Mouse (Mus musculus) megakaryocyte-erythroid progenitor cell, adult 5 weeks (primary cell): ENCODE data around the gene Them7. TPM values are rescaled to one million over a fixed set of nuclear protein-coding genes. Genes with fewer than 3 reads are reported as not detected.

ENCODE experiments used
- polyA plus RNA-seq: library from polyadenylated mRNA; stranded (reverse); fragments of >175 nt; gene quantifications from 2 replicates; pipeline ENCODE4 v1.2.3, GENCODE M21; 2012

The Them7 gene
- polyA plus RNA-seq, result 0.28 and 0.76 TPM in 2 replicates

GRCm38 (mm10) chr2:105224134-105224986 is at the start of gene Them7:
Gene Them7 (plus strand): TSS chr2:105224320.

GRCm38 (mm10) chr2:105399085-105399891 is 175.2 kb downstream of the Them7 start, which contains the start of gene Rcn1:
Gene Rcn1 (minus strand): TSS chr2:105399319.

Other genes starting within 250 kb of the Them7 start
- 10.7 and 15.0 TPM in 2 replicates for gene Eif3m, start 207.2 kb upstream of the Them7 start, polyA plus RNA-seq
- not detected in 2 replicates for gene Gm11060, start 132.3 kb upstream of the Them7 start, polyA plus RNA-seq
- not detected in 2 replicates for gene Wt1, start 97.8 kb upstream of the Them7 start, polyA plus RNA-seq
- 11.3 and 16.2 TPM in 2 replicates for gene Rcn1, start 175.0 kb downstream of the Them7 start, polyA plus RNA-seq